Mouse (Mus musculus): Measurements from ENCODE around the gene Pex5. TPM values are rescaled to one million over a fixed set of nuclear protein-coding genes. Genes with fewer than 3 reads are reported as not detected.
A peak's percentile ranks its signal among the peaks of the same experiment; 100 is the strongest.

Pex5 gene
- total RNA-seq (2021) = 10 to 100 TPM; 70.2 to 81.5 TPM
- long read RNA-seq, transcript Pex5-201 (16 exons, 3,139 nt) = major isoform, 22 of 59 reads
- long read RNA-seq, transcript Pex5-202 (15 exons, 3,073 nt) = major isoform, 22 of 59 reads
- long read RNA-seq, partial matches to known transcripts = 5 of 59 reads
- long read RNA-seq, other reads (novel, unspliced or antisense) = 7 of 59 reads

- DNase-seq (ENCODE audit: low spot score in 2 of 2) = peak; percentile 94 to 96
Observed at GRCm38 (mm10) chr6:124414927-124415325, at the start of gene Pex5. Gene Pex5 (minus strand): TSS chr6:124415067.

- peak in 1 of 2 experiments; percentile 49 for DNase-seq (ENCODE audit: low spot score in 2 of 2)
Observed at GRCm38 (mm10) chr6:124463881-124464291, 49.0 kb upstream of the Pex5 start.

DNA sequence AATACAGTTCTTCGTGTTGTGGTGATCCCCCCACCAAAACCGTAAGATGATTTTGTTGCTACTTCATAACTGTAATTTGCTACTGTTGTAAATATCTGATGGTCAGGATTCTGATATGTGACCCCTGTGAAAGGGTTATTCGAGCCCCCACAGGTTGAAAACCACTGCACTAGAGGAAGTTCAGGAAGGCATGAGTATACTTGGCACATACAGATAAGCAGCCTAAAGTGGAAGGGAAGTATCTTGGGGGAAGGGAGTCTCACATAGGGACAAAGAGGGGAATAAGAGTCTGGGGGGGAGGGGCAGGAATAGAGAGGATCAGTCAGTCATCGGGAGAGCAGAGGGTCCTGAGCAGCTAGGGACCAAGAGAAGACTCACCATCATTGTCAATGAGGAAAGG lies 44.5 kb upstream of the Pex5 start:
- no peak for DNase-seq (ENCODE audit: low spot score in 2 of 2)

GRCm38 (mm10) chr6:124458505-124458904 lies 43.6 kb upstream of the Pex5 start:
- no peak for DNase-seq (ENCODE audit: low spot score in 2 of 2)

GRCm38 (mm10) chr6:124457827-124458226 lies 43.0 kb upstream of the Pex5 start:
- DNase-seq (ENCODE audit: low spot score in 2 of 2) = no peak

- DNase-seq (ENCODE audit: low spot score in 2 of 2) = no peak
Observed at GRCm38 (mm10) chr6:124456243-124456642, 41.4 kb upstream of the Pex5 start.

DNA sequence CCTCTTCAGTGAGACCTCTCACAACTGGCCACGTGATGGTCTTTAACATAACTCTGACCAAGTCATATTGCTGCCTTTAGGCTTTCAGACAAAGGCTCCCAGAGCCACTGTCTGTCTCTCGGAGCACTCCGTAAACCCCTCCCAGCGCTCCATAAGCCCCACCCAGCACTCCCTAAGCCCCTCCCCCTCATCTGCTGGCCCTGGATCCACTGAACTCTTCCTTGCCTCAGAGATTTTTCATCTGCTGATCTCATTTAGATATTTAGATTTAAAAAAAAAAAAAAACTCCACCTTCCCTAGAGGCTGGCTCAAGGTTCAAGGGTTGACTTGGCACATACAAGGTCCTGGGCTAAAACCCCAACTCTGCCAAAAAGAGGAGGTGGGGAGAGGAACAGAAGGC lies 38.9 kb upstream of the Pex5 start:
- DNase-seq (ENCODE audit: low spot score in 2 of 2) = no peak

GRCm38 (mm10) chr6:124451995-124452394 lies 37.1 kb upstream of the Pex5 start:
- no peak for DNase-seq (ENCODE audit: low spot score in 2 of 2)

DNA sequence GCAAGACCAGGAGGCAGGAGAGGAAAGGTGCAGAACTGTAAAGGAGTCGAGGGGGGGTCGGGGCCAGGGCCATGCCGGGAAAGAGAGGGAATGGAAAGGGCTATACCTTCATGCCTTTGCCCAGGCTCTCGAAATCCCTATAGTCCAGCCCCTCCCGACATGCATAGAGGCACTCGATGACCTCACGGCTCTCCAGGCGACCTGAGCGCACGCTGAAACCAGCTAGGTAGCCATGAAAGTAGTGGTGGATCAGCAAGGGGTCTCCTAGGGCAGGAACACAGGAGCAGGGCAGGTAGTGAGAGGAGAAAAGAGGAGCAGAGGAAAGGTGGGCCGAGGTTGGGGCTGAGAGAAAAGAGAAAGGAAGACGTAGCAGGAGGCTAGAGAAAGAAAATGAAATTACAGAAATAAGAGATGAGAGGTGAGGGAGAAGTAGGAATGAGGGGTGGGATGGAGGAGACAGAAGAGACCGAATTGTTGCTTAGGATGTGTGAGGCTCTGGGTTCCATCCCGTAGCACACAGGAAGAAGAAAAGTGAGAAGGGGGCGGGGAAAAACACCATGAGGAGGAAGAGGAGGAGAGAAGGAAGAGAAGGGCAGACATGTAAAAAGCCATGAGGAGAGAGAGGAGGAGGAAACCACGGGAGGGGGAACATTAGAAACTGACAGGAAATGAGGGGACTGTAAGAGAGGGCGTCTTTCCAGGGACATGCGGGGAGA lies 35.0 kb upstream of the Pex5 start:
- no peak for DNase-seq (ENCODE audit: low spot score in 2 of 2)

DNA sequence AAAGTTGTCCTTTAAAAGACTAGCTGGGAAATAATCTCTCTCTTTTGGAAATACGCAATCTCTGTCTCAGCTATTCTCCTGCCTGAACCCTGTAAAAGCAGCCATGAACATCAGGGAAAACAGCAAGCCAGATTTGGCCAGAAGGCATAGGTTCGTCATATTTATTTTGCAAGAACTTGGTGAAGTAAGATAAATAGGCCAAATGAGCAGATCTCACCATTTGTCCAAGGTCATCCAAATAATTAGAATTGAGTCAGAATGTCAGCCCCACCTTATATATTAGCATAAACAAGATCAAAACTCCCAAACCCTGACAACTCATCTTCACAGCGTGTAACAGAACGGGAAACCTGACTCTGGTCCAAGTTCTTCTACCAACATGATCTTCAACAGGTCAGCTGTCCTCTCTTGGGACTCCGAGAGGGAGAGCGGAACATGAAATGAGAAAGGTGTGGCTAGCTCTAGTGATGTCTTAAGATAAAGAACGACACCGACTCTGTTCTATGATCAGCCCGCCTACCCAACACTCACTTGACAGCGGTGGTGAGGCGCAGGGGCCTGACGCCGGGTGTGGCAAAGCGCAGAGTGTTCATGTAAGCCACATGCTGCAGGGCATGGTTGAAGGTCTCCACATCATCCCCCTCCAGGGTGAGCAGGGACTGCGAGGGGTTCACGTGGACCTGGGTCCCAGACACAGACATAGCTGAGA lies 34.2 kb upstream of the Pex5 start:
- no peak for DNase-seq (ENCODE audit: low spot score in 2 of 2)

- DNase-seq (ENCODE audit: low spot score in 2 of 2) = no peak
Observed at GRCm38 (mm10) chr6:124448186-124448852, 33.5 kb upstream of the Pex5 start.

DNA sequence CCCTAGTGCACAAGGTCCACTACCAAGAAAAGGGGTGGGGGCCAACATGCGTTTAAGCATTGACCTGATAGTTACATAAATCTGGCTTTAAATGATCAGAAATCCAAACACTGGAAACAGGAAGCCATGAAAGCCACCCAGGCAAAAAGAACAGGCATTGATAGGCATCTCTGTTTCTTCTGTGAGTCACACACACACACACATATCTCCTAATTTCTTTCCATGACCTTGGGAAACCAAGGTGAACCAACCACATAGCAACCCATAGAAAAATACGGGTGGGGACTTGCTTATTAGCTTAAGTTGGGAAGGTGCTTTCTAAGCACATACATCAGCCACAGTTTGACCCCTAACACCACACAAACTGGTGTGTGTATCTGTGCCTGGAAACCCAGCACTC lies 32.5 kb upstream of the Pex5 start:
- no peak for DNase-seq (ENCODE audit: low spot score in 2 of 2)

DNA sequence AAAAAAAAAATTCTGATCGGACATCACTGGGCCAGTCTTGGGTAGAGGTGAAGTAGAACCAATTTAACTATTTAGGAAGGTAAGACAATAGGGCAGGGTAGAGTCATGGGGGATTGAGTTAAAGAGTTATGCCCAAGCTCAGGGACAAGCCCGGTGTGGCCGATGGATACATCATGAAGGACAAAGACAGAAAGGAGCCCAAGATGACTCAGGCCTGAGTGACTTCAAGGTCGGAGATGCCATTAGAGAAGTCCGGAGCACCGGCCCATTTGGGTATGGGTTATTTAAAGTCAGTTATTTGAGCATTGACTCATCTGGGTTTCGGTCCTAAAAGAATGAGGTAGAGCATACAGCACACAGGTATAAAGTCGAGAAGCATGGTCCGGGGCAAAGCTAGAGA lies 31.6 kb upstream of the Pex5 start:
- DNase-seq (ENCODE audit: low spot score in 2 of 2) = no peak

DNA sequence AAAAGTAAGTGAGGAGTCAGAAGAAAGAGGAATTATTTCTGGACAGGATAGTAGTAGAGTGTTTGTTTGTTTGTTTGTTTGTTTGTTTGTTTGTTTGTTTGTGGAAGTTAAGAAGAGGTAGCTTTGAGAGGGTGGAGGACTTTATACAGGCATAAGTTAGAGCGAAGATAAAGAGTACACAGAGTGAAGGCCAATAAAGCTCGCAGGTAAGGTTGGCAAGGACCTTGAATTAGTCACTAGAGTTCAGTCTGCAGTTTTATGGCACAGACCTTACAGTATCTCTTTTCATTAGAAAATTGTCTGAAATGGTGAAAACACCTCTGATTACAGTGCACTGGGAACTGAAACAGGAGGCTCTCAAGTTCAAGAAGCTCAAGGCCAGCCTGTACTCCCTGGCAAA lies 31.2 kb upstream of the Pex5 start:
- no peak for DNase-seq (ENCODE audit: low spot score in 2 of 2)

DNA sequence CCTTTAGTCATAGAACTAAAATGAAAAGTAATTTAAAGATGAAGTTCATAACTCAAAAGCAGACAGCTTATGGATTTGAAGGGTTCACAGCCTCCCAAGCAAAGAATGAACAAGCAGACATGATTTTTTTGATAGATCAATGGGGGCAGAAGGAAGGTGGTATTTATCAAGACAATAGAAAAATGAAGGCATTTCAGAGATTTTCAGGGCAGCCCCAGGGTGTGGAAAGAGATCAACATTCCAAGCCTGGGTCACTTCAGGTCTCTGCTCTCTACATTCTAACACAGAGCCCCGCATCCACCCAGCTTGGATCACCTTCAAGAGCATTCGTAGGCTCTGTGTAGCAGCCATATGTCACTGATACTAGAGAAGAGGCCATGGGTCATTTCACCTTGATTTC lies 28.5 kb upstream of the Pex5 start:
- no peak for DNase-seq (ENCODE audit: low spot score in 2 of 2)

GRCm38 (mm10) chr6:124436245-124436644 lies 21.4 kb upstream of the Pex5 start:
- DNase-seq (ENCODE audit: low spot score in 2 of 2) = no peak

DNA sequence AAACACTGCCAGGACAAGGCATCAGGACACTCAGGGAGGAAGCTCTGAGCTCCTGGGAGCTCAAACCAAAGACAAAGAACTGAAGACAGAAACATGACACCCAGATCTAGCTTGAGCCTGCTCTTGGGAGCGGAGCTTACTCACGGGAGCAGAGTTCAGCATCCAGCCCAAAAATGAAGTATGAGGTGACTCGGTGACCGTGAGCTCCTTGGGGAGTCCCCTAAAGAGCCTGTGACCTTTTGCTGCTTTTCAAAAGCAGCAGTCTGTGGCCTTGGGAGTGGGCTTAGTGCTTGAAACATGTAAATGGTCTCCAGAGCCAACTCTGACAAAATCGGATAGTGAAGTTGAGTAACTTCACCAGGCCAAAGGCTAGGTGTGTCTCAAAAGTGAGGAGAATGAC lies 20.3 kb upstream of the Pex5 start:
- no peak for DNase-seq (ENCODE audit: low spot score in 2 of 2)

DNA sequence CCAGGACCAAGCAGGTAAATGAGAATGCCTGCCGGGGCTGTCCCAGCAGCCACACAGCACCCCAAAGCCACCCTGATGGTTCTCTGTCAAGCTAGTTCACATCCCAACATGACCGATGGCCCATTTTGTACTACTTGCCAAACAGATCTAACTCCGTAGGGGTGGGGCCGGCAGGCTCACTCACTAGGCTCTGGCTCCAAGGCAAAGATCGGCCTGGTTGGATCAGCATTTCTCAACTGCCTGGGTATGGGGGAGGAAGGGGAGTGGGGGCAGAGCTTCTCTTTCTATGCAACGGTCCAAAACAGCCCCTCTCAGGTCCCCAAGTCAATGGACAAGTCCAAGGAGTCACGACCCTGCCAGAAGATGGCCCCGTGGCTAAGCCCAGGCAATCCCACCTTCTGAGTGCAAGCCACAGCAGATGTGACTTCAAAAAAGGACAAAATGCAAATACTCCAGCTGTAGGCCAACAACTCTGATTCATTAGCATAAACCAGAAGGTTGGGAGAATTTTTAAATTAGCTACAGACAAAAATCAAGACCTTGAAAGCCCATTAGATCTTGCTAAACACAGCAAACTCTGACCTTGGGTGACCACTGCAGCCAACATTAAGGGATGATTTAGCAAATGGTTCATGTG lies 18.9 kb upstream of the Pex5 start:
- no peak for DNase-seq (ENCODE audit: low spot score in 2 of 2)

GRCm38 (mm10) chr6:124430784-124431495 lies 16.1 kb upstream of the Pex5 start:
- no peak for DNase-seq (ENCODE audit: low spot score in 2 of 2)

DNA sequence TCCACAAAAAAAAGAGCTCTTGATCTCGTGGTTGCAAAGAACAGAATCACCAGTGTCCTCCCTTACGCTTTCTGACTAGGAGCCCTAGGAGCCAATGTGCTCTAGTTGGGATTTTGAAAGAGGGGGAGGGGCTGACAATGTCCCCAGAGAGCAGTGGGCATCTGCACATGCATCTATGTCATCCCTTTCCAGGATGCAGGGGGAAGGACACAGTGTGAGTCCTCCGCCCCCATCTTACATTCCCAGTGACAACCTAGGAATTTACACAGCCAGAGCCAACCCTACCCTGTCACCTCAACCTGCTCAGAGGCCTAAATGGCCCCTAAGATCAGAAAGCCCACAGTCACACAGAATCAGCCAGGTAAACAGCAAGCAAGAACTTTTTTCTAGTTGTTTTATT lies 15.5 kb upstream of the Pex5 start:
- no peak for DNase-seq (ENCODE audit: low spot score in 2 of 2)

All from layer of hippocampus, postnatal 10 days (tissue).